Mouse (Mus musculus) C2C12 (cell line): ENCODE data around the gene Gpr146.

ENCODE experiments used
- CTCF ChIP-seq: IDR thresholded peaks from one replicate; pipeline ENCODE4 v1.5.1; 2011; ENCODE audit not compliant: control insufficient read depth, insufficient read depth, insufficient read length
- MYOD1 ChIP-seq: IDR thresholded peaks from one replicate; pipeline ENCODE4 v1.6.1; 2011; ENCODE audit warnings: low read depth; ENCODE audit not compliant: control insufficient read depth, insufficient read length
- MYOG ChIP-seq: IDR thresholded peaks from one replicate; pipeline ENCODE4 v1.6.1; 2011; ENCODE audit not compliant: control insufficient read depth, insufficient read length; ENCODE audit errors: extremely low read depth
- USF1 ChIP-seq: IDR thresholded peaks from one replicate; pipeline ENCODE4 v1.6.1; 2011; ENCODE audit warnings: low read depth, mild to moderate bottlenecking, control low read depth, moderate library complexity

DNA sequence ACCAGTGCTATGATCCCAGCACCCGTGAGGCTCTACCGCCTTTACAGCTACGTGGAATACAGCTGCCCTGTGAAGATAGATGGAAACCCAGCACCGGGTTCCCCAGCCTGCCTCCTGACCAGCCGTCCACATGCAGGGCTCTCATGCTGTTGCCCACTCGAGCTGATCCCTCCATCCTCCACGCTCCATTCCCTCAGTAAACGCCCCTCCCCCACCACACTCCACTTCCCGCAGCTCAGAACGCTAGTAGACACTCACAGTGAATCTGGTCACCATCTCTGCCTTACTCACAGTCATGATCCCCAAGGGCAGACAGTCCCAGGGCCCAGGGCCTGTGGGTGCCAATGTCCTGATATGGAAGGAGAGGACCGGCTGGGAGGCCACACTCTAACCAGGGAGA lies 38.6 kb upstream of the Gpr146 start:
- TF ChIP-seq CTCF, result no peak
- TF ChIP-seq USF1, result no peak
- no peak for TF ChIP-seq MYOG
- no peak for TF ChIP-seq MYOD1
